Mouse (Mus musculus) heart, embryonic 10.5 days (tissue): ENCODE measurements around the gene Med8. TPM values are rescaled to one million over a fixed set of nuclear protein-coding genes. Genes with fewer than 3 reads are reported as not detected.

ENCODE experiments used
- DNase-seq: peaks from one replicate; pipeline ENCODE4 v3.0.0-alpha.2; 2017; ENCODE audit warnings: low spot score
- H3K27ac ChIP-seq: fragments of 300-500 bp; sonication (generic); 2 replicates; pipeline ENCODE4 v1.5.1; 2016; ENCODE audit warnings: mild to moderate bottlenecking
- H3K27me3 ChIP-seq: fragments of 300-500 bp; sonication (generic); 2 replicates; pipeline ENCODE4 v1.6.1; 2016; ENCODE audit warnings: mild to moderate bottlenecking; ENCODE audit not compliant: poor library complexity, insufficient read depth, severe bottlenecking
- H3K36me3 ChIP-seq: fragments of 300-500 bp; sonication (generic); 2 replicates; pipeline ENCODE4 v1.6.1; 2016; ENCODE audit warnings: mild to moderate bottlenecking, moderate library complexity
- H3K4me1 ChIP-seq: fragments of 300-500 bp; sonication (generic); 2 replicates; pipeline ENCODE4 v1.6.1; 2016; ENCODE audit warnings: mild to moderate bottlenecking
- H3K4me3 ChIP-seq: fragments of 300-500 bp; sonication (generic); 2 replicates; pipeline ENCODE4 v1.5.1; 2016; ENCODE audit warnings: mild to moderate bottlenecking, moderate library complexity
- H3K9me3 ChIP-seq: fragments of 300-500 bp; sonication (generic); 2 replicates; pipeline ENCODE4 v1.6.1; 2016; ENCODE audit warnings: mild to moderate bottlenecking, moderate library complexity
- WGBS: fragments of 180-500 bp; shearing (Covaris S2); methylation state at CpG from one replicate; pipeline ENCODE4 v1.1.7; 2016; 5-methylcytosine and 5-hydroxymethylcytosine counted together
- polyA plus RNA-seq: library from polyadenylated mRNA; unstranded; fragments of >200 nt; fragmentation: Nextera tagmentation; extraction: Ambion mirVana; gene quantifications from 2 replicates; pipeline ENCODE4 v1.2.1, GENCODE M21; 2016

Med8 gene
- polyA plus RNA-seq, 1 experiment from 2014 or later, result 124 TPM

- Histone ChIP-seq H3K27ac (peak overlapping the region; percentile 72; the same call in 1 of the 2 replicates), H3K9me3 (no peaks in the 10 kb centered on the region), H3K27me3 (peaks cover 12% of the 10 kb centered on the region; the same call in 1 of the 2 replicates), H3K4me3 (peak overlapping the region; percentile 59), H3K4me1 (peaks cover 12% of the 10 kb centered on the region), H3K36me3 (no peaks in the 10 kb centered on the region)
- 35% methylated on average over 24 of the region's 24 CpGs for WGBS
- no peak for DNase-seq
Measured at GRCm38 (mm10) chr4:118446415-118447153, 37.4 kb downstream of the Med8 start.

- Histone ChIP-seq H3K9me3 (no peaks in the 10 kb centered on the region), H3K4me3 (no peak within 1 kb of the TSS), H3K27ac (peak within 1 kb of the TSS; percentile 67), H3K36me3 (no peaks in the 10 kb centered on the region), H3K27me3 (no peaks in the 10 kb centered on the region; the same call in 1 of the 2 replicates), H3K4me1 (peaks cover 12% of the 10 kb centered on the region)
- DNase-seq, result no peak
- 58% methylated on average over 9 of the region's 9 CpGs for WGBS
Measured at GRCm38 (mm10) chr4:118457345-118457975, 48.3 kb downstream of the Med8 start, which contains the start of gene Mpl. Gene Mpl, minus strand, starts transcription at chr4:118457513.

- WGBS, result 81% methylated on average over 3 of the region's 3 CpGs
- Histone ChIP-seq H3K27ac (peak overlapping the region; percentile 42; the same call in 1 of the 2 replicates), H3K4me1 (peaks cover 12% of the 10 kb centered on the region), H3K4me3 (no peak overlapping the region), H3K27me3 (no peaks in the 10 kb centered on the region), H3K36me3 (no peaks in the 10 kb centered on the region), H3K9me3 (no peaks in the 10 kb centered on the region)
- DNase-seq, result no peak
Measured at GRCm38 (mm10) chr4:118464956-118465355, 55.8 kb downstream of the Med8 start.

Other genes starting within 250 kb of the Med8 start
- 22.9 and 26.6 TPM in 2 replicates for gene Kdm4a, start 229.3 kb upstream of the Med8 start, polyA plus RNA-seq
- 43.8 and 59.3 TPM in 2 replicates for gene Ptprf, start 117.9 kb upstream of the Med8 start, polyA plus RNA-seq
- gene Szt2, start 64 bp upstream of the Med8 start, polyA plus RNA-seq, result 6.7 and 8.6 TPM in 2 replicates
- gene Elovl1, start 18.8 kb downstream of the Med8 start, polyA plus RNA-seq, result 72.0 and 85.1 TPM in 2 replicates
- 221 and 270 TPM in 2 replicates for gene Cdc20, start 28.0 kb downstream of the Med8 start, polyA plus RNA-seq
- gene Mpl, start 48.2 kb downstream of the Med8 start, polyA plus RNA-seq, result 3.9 and 5.5 TPM in 2 replicates
- gene Tie1, start 80.7 kb downstream of the Med8 start, polyA plus RNA-seq, result 36.5 and 54.4 TPM in 2 replicates
- 0.70 and 1.7 TPM in 2 replicates for gene 2610528J11Rik, start 117.7 kb downstream of the Med8 start, polyA plus RNA-seq
- 0.32 and 0.69 TPM in 2 replicates for gene Tmem125, start 134.7 kb downstream of the Med8 start, polyA plus RNA-seq
- gene Cfap57, start 211.4 kb downstream of the Med8 start, polyA plus RNA-seq, result 0.84 and 1.1 TPM in 2 replicates
- gene Ebna1bp2, start 211.5 kb downstream of the Med8 start, polyA plus RNA-seq, result 110 and 166 TPM in 2 replicates
- not detected in 2 replicates for gene Olfr62, start 249.6 kb downstream of the Med8 start, polyA plus RNA-seq